Mouse (Mus musculus) NIH3T3 (cell line): ENCODE results near the gene Med17.
"Not testable (repeated sequence)": the region's sequence is repeated elsewhere in the genome, so short reads cannot be mapped to it uniquely, and the experiment has no call there.

ENCODE experiments used
- DNase-seq: peaks from one replicate; pipeline ENCODE4 v3.0.0-alpha.2; 2012; ENCODE audit warnings: low read depth

Gene Med17

DNA sequence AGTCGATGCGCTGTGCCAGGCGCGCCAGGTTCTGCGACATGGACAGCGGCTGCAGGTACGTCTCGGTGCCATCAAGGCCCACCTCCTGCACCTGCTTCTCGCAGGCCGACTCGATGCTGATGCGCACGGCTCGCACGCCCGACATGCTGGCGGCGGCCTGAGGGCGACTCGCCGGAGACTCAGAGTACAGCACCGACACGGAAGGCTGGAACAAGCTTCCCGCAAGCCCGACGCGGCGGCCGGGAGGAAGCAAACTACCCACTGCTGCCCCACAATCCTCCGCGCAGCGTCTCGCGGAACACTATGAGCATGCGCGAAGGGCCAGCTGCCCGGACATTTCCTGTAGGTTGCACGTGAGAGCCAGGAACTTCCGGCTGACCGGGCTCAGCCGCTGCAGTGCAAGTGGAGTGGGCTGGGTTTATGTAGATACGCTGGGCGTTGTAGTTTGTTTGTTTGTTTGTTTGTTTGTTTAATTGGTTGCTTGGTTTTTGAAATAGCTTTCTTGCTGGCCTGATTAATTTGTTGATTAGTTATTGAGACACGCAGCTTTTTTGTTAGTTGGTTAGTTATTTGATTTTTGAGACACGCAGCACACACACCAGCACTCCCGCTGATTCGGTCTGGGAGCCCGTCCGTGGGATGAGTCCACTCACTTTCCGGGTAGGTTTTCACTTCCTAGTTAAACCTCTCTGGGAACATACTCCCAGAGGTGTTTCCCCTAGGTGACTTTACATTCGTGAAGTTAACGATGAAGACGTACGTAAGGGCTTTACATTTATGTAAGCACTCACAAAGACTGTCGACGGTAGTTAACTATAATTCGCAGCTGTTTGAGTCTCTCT, at the start of gene Med17:
Gene Med17 (minus strand): TSS at position 283 of the 842 bp plus-strand sequence.
- DNase-seq: peak; percentile 95

- no peak for DNase-seq
These were observed 38.5 kb upstream of the Med17 start for GRCm38 (mm10) chr9:15318170-15318742.

DNA sequence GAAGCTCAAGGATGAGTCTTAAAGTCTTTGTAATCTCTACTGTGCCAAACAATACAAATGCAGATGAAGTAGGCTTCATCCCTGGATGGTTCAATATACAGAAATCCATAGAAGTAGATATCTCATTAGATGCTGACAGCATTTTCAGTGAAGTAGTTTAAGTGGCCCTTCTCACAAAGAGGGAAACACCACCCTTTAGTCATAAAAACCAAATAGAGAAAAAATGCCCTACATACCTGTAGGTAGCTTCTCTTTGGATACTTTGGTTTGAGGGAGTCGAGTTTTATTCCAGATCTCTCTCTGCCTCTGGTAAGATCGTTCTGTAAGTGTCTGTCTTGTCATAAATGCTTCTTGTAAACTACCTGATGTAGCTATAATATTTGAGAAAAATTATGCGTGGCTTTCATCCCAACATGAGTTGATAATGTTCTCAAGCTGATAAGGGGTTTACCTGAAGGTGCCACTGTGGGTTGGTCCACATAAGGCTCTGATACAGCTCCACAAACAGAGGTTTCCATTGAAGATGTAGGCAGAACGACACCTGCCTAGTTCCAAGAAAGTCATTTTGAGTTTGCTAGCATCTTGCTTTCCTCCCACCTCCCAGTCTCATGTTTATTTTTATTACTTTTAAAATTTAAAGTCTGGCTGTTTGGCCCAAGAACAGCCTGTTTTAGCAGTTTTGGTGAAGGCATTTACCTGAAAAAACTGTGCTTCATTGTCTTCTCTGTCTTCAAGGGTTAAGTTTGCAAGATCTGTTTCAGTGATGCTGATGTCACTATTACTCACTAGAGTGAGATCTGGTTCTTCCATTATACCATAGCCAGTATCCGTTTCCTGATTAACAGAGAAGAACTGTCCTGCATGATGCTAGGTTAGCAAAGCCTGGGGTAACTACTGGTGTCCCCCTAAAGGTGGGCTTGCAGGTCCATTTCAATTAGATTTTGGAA, 37.8 kb upstream of the Med17 start:
- no peak for DNase-seq

DNA sequence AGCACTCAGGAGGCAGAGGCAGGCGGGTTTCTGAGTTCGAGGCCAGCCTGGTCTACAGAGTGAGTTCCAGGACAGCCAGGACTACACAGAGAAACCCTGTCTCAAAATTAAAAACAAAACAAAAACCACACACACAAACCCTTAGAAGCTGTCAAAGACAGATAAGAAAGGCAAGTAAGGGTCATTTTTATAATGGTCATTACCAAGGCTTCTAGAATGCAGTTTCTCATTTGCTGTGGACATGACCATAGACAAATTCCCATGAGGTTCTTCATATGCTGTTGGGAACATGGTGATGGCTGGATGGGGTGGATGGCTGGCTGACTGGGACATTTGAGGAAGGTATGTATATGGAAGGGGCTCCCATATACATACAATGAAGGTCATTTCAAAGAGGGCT, 36.6 kb upstream of the Med17 start:
- not testable (repeated sequence) for DNase-seq

GRCm38 (mm10) chr9:15314619-15315018, 34.9 kb upstream of the Med17 start:
- DNase-seq: no peak

GRCm38 (mm10) chr9:15313633-15314032, 33.9 kb upstream of the Med17 start:
- no peak for DNase-seq

DNA sequence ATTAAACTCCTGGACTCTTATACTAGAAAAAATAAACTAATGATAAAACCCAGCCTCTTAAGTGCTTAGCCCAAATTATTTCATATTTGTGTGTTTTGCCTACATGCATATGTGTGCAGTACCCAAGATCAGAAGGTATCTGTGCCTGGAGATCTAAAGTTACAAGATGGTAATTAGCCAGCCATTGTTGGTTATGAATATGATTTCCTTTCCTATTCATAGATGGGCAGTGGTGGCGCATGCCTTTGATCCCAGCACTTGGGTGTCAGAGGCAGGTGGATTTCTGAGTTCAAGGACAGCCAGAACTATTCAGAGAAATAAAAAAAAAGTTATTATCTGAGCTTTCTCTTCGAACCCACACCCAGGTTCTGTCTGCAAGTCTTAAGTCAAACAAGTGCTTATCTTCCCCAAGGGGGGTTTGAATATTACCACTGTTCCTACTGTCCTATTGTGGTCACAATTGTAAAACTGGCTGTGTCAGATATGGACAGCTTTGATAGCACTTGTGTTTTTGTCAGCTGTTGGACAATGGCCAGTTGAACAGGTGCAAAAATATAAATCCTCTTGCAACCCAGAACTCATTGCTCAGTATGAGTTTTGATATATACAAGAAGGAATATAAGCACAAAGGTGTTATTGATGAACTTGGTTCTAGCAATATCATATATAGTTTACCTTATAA, 32.5 kb upstream of the Med17 start:
- no peak for DNase-seq

DNA sequence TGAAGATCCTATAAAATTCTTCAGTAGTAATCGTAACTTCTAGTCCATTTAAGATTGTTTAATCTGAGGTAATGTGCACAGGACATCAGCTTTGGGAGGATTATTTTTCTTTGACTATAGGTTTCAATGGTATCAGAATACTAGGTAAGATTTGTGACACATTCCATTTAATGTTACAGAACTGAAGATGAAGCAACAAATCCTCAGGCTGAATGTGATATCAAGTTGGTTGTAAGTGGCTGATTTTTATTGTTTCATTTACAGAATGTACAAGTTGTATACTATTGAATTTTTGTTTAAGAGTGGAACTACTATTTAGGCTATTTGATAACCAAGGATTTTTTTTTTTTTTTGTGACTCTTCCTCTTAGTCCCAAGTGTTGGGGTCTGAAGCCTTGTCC, 30.4 kb upstream of the Med17 start:
- no peak for DNase-seq

- DNase-seq: no peak
These were observed 29.7 kb upstream of the Med17 start for GRCm38 (mm10) chr9:15309425-15309824.

DNA sequence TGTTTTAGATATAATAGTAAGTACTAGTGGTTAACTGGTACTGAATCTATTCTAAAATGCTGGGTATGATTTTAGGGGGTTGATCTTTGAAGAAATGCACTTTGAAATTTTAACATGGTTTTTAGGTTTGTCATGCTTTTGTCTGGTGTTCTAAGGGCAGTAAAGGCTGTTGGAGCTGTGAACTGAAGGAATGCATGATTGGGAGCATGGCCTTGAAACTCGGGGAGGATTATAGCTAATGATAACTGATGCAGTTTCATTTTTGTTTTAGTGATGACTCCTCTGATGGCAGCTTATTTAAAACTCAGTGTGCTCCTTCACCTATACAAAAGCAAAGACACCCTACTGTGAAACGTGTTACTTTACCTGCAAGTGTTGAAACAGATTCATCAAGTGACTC, 28.5 kb upstream of the Med17 start:
- DNase-seq: no peak

GRCm38 (mm10) chr9:15307257-15307656, 27.5 kb upstream of the Med17 start:
- DNase-seq: peak; percentile 12

- DNase-seq: peak; percentile 37
These were observed 26.8 kb upstream of the Med17 start, which contains the start of gene 4931406C07Rik for GRCm38 (mm10) chr9:15306398-15307119. TSS of gene 4931406C07Rik (minus strand) at chr9:15306448.

DNA sequence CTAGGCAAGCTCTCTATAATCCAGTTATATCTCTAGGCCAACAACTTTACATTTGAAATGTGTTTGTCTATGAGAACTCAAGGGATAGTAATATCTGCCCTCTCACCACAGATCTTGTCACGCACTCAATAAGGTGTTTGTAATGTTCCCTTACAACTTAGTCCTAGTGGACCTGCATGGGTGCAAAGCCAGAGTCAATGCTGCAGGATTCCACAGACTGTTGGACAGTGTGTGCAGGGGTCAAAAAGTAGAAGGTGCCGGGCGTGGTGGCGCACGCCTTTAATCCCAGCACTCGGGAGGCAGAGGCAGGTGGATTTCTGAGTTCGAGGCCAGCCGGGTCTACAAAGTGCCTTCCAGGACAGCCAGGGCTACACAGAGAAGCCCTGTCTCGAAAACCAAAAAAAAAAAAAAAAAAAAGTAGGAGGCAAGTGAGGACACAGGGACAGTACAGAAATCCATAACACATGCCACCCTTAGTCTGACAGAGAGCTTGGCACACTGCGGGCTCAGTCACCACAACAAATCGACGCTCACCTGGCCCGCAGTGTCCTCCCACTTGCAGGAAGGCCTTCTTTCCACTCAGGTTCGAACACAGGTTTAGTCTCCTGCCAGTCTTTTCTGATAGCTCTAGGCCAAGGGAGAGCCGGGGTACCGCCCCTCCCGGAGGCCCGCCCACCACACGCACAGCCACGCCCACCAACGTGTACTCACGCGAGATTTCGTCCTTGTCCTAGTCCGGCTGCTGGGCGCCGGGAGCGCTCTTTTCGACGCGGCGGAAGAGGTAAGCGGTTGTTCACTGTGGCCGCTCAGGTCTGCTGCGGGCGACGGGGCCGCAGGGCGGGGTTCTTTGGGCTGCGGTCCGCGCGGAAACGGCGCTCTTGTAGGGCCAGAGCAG, 26.0 kb upstream of the Med17 start, which contains the start of gene Taf1d:
Gene Taf1d (plus strand): TSS at position 712 of the 895 bp plus-strand sequence.
- DNase-seq: peak; percentile 97

DNA sequence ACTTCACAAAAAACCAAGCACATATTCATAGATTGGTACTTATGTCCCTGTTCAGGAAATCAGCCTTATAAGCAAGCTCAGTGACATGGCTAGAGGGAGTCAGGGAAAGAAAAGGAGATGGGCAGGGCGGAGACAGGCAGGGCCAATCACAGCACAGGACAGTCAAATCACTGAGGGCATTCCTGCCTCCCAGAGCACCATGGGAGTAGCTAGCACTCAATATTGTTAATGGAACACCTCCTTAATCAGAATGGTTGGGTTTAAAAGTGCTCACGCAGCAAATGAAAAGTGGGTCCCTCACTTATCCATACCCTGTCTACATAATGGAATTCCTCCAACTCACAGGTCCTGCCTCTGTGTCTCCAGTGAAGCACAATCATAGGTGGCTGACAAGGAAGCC, 23.1 kb upstream of the Med17 start:
- DNase-seq: no peak

DNA sequence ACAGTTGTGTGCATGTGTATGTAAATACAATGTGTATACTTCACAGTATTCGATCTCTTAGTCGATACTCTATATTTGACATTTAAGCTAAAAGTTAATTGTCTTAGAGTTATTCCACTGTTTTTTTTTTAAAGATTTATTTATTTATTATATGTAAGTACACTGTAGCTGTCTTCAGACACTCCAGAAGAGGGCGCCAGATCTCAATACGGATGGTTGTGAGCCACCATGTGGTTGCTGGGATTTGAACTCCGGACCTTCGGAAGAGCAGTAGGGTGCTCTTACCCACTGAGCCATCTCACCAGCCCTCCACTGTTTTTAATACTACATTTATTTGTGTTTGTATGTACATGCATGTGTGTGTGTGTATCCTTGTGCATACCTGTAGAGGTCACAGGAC, 22.3 kb upstream of the Med17 start:
- not testable (repeated sequence) for DNase-seq

GRCm38 (mm10) chr9:15301399-15301798, 21.7 kb upstream of the Med17 start:
- no peak for DNase-seq

DNA sequence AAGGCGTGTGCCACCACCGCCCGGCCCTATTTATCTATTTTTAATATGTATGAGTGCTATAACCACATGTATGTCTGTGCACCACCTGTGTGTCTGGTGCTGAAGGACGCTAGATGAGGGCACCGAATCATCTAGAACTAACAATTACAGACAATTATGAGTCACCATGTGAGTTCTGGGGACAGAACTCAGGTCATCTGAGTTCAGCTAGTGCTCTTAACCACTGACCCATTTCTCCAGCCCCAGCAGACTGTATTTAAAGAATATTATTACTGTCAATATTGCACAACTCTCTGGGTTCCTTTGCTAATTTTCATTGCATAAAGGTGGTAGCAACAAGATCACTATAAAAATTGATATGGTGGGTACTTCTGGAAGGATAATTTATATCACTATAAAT, 20.3 kb upstream of the Med17 start:
- DNase-seq: no peak

DNA sequence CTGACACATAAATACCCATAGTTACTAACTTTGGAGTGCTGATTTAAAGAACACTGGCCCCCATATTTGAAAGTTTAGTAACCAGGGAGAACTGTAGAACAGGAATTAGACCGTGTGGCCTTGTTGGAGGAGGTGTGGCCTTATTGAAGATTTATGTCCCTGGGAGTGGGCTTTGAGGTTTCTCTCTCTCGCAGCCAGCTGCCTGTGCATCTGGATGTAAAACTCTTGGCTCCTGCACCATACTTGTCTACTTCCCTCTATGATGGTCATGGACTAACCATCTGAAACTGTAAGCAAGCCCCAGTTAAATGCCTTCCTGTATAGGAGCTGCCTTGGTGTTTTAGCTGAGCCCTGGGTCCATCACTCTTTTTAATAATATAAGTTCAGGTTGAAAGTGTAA, 18.7 kb upstream of the Med17 start:
- no peak for DNase-seq

DNA sequence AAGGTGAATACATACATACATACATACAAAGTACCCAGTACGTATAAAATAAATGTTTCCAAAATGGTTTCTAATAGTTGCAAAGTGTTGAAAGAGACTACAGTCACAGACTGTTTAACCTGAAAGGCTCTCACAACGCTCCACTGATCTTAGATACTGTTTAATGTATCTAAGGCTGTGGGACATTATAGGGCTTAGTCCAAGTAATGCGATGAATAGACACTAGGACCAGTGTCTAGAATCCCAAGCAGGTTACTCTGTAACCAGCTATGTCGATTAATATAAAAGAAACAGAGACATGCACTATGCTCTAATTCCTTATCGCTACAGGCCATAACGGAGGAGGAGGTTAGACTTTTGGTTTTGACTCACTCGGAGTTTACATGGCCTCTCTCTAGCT, 17.4 kb upstream of the Med17 start:
- no peak for DNase-seq

- DNase-seq: no peak
These were observed 9.5 kb upstream of the Med17 start for GRCm38 (mm10) chr9:15289251-15289650.
